Mouse (Mus musculus) bone marrow, adult 2 months (tissue): ENCODE measurements at regions not wholly inside any gene's neighbourhood (a gene's known extent, or its start where the extent isn't known, plus 50 kb on each side); places are given as distances from the start of the nearest gene placed in this dataset.

Experiments
- CTCF ChIP-seq: fragments of 200-500 bp; IDR thresholded peaks from 2 replicates; pipeline ENCODE4 v1.5.1; 2011; ENCODE audit warnings: low read length, control low read depth; ENCODE audit not compliant: control insufficient read depth, insufficient read depth
- POLR2A ChIP-seq: fragments of 200-500 bp; IDR thresholded peaks from 2 replicates; pipeline ENCODE4 v1.6.1; 2011; ENCODE audit warnings: low read depth, mild to moderate bottlenecking, control low read depth, low read length, borderline replicate concordance; ENCODE audit not compliant: control insufficient read depth

- no peak for TF ChIP-seq POLR2A
- TF ChIP-seq CTCF = no peak
Observed at GRCm38 (mm10) chr3:150649783-150650565, 787.7 kb upstream of the Adgrl4 start.
